Mouse (Mus musculus) embryonic facial prominence, embryonic 13.5 days (tissue): ENCODE results near the gene Vps72. TPM values are rescaled to one million over a fixed set of nuclear protein-coding genes. Genes with fewer than 3 reads are reported as not detected.
"Not testable (repeated sequence)": the region's sequence is repeated elsewhere in the genome, so short reads cannot be mapped to it uniquely, and the experiment has no call there.

Source experiments
- ATAC-seq: fragments of 200-750 bp; cut with Nextera tagmentation; 2 replicates; pipeline ENCODE4 v1.8.0; 2017; ENCODE audit warnings: low read depth; ENCODE audit not compliant: insufficient number of reproducible peaks, insufficient read depth, low FRiP score, low TSS enrichment
- H3K27ac ChIP-seq: fragments of 300-500 bp; sonication (generic); 2 replicates; pipeline ENCODE4 v1.5.1; 2015; ENCODE audit warnings: moderate library complexity, mild to moderate bottlenecking, inconsistent platforms
- H3K27me3 ChIP-seq: fragments of 300-500 bp; sonication (generic); 2 replicates; pipeline ENCODE4 v1.6.1; 2015; ENCODE audit warnings: mild to moderate bottlenecking, inconsistent platforms
- H3K36me3 ChIP-seq: fragments of 300-500 bp; sonication (generic); 2 replicates; pipeline ENCODE4 v1.6.1; 2015; ENCODE audit warnings: mild to moderate bottlenecking, inconsistent platforms
- H3K4me1 ChIP-seq: fragments of 300-500 bp; sonication (generic); 2 replicates; pipeline ENCODE4 v1.6.1; 2015; ENCODE audit warnings: inconsistent platforms
- H3K4me2 ChIP-seq: fragments of 300-500 bp; sonication (generic); 2 replicates; pipeline ENCODE4 v1.6.1; 2015; ENCODE audit warnings: moderate library complexity, mild to moderate bottlenecking, inconsistent platforms
- H3K4me3 ChIP-seq: fragments of 300-500 bp; sonication (generic); 2 replicates; pipeline ENCODE4 v1.5.1; 2015; ENCODE audit warnings: mild to moderate bottlenecking, inconsistent platforms
- H3K9ac ChIP-seq: fragments of 300-500 bp; sonication (generic); 2 replicates; pipeline ENCODE4 v1.6.1; 2015; ENCODE audit warnings: mild to moderate bottlenecking, inconsistent platforms
- H3K9me3 ChIP-seq: fragments of 300-500 bp; sonication (generic); 2 replicates; pipeline ENCODE4 v1.6.1; 2016; ENCODE audit warnings: inconsistent platforms
- WGBS: fragments of 180-500 bp; shearing (Covaris S2); methylation state at CpG from one replicate; pipeline ENCODE4 v1.1.7; 2015; ENCODE audit warnings: mixed read lengths; 5-methylcytosine and 5-hydroxymethylcytosine counted together
- polyA plus RNA-seq: library from polyadenylated mRNA; unstranded; fragments of >200 nt; fragmentation: Nextera tagmentation; extraction: Ambion mirVana; gene quantifications from 2 replicates; pipeline ENCODE4 v1.2.1, GENCODE M21; 2015

The Vps72 gene
- polyA plus RNA-seq, 1 experiment from 2014 or later: 213 TPM

DNA sequence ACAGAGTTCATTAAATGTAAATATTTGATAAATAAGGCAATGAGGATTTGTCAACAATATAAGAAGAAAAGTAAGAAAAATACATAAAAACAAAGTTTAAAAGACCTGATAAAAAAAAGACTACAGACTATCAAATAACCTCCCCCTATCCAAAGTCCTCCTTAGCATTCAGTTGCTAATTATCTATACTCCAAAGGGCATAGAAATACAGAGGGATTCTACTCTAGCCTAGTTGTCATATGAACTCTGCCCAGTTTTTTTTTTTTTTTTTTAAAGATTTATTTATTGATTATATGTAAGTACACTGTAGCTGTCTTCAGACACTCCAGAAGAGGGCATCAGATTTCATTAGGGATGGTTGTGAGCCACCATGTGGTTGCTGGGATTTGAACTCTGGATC, 3.5 kb upstream of the Vps72 start:
- H3K4me3 ChIP-seq: peak overlapping the region; percentile 97
- H3K4me2 ChIP-seq: peak overlapping the region; percentile 69
- not testable (repeated sequence) for H3K36me3 ChIP-seq, H3K9me3 ChIP-seq, ATAC-seq, H3K27ac ChIP-seq, H3K27me3 ChIP-seq, H3K9ac ChIP-seq
- peaks cover 13% of the 10 kb centered on the region for H3K4me1 ChIP-seq

DNA sequence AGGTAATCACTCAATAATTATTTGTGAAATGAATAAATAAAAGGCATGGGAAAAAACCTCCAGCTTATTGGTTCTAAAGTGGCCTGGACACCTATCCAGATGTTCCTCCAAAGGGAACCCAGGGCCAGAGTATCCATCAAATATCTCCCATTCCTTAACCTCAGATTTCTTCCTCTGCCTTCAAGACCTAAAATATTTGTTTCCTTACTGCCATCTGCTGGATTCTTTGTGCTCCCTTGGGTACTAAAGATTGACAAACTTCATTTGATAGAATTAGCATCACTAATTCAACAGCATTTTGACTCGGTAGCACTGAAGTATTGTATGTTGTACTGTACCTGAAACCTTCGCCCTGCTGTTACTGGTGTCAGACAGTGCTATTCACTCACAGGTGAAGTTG, 2.9 kb upstream of the Vps72 start:
- no peak for ATAC-seq

DNA sequence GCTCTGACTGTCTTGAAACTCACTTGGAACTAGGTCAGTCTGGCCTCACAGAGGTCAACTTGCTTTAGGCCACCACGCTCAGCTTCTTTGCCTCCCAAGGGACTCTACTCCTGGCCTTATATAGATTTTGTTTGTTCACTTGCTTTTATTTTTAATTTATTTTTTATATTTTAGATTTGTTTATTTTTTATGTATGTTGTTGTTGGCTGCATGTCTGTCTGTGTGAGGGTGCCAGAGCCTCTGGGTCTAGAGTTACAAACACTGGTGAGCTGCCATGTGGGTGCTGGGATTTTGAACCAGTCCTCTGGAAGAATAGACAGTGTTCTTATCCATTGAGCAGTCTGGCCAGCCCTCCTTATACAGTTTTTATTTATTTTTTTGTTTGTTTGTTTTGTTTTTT, 1.9 kb downstream of the Vps72 start:
- no peaks in the 10 kb centered on the region for H3K27me3 ChIP-seq
- H3K36me3 ChIP-seq: peaks cover 33% of the 10 kb centered on the region
- H3K9me3 ChIP-seq: no peaks in the 10 kb centered on the region
- H3K9ac ChIP-seq: peak overlapping the region; percentile 53; the same call in 1 of the 2 replicates
- no peak for ATAC-seq
- peak overlapping the region; percentile 57 for H3K4me2 ChIP-seq
- peaks cover 9% of the 10 kb centered on the region for H3K4me1 ChIP-seq
- WGBS: 89% methylated on average over 1 of the region's 1 CpGs
- peak overlapping the region; percentile 74; the same call in 1 of the 2 replicates for H3K4me3 ChIP-seq
- H3K27ac ChIP-seq: no peak overlapping the region

More for the DNA sequence above, 2.9 kb upstream of the Vps72 start:
- Histone ChIP-seq H3K9me3 (no peaks in the 10 kb centered on the region), H3K27ac (no peak overlapping the region), H3K4me1 (peaks cover 19% of the 10 kb centered on the region), H3K9ac (no peak overlapping the region), H3K4me3 (no peak overlapping the region), H3K4me2 (no peak overlapping the region), H3K27me3 (no peaks in the 10 kb centered on the region), H3K36me3 (no peaks in the 10 kb centered on the region)
- 60% methylated on average over 2 of the region's 2 CpGs for WGBS

DNA sequence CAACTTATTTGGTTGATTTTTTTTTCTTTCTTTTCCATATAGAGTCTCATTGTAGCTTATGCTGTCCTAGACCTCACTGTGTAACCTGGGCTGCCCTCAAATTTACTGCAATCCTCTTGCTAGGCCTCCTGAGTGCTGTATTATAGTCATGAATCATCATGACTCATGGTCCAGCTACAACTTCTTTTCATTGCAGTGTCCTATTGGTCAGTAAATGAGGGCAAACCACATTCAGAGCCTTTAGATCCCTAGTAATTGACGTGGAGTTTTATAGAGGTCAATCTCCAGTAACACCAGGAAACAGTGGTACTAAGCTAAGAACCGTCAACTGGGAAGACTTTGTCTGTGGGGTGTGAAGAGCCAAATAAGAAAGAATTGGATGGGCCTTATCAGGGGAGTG, 6.9 kb downstream of the Vps72 start:
- 92% methylated on average over 2 of the region's 2 CpGs for WGBS
- H3K27me3 ChIP-seq: no peaks in the 10 kb centered on the region

DNA sequence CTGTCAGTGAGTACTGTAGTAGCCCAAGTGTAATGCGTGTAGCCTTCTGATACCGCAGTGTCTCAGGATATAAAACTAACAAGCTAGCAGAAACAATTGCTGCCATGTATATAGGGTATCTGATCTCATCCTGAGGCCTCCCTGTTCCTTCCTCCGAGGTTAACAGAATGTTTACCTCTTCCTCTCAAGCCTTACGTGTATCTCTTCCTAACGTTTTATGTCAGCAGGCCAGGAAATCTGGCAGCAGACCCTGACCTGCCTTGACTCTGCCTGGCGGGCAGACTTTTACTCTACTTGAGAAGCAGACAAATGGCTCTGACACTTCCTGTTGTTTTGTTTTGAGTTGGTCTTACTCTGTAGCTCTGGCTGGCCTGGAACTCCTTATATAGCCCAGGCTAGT, 10.8 kb downstream of the Vps72 start:
- peaks cover 20% of the 10 kb centered on the region for H3K4me1 ChIP-seq
- WGBS: 83% methylated on average over 6 of the region's 6 CpGs
- H3K4me2 ChIP-seq: no peak overlapping the region
- no peaks in the 10 kb centered on the region for H3K27me3 ChIP-seq
- no peak for ATAC-seq
- no peak overlapping the region for H3K9ac ChIP-seq
- H3K9me3 ChIP-seq: no peaks in the 10 kb centered on the region
- peaks cover 63% of the 10 kb centered on the region for H3K36me3 ChIP-seq
- H3K27ac ChIP-seq: peak overlapping the region; percentile 49; the same call in 1 of the 2 replicates
- H3K4me3 ChIP-seq: no peak overlapping the region

More for the DNA sequence above, 6.9 kb downstream of the Vps72 start:
- H3K4me2 ChIP-seq: no peak overlapping the region
- no peak overlapping the region for H3K27ac ChIP-seq
- H3K4me1 ChIP-seq: peaks cover 2% of the 10 kb centered on the region; the same call in 1 of the 2 replicates
- peaks cover 81% of the 10 kb centered on the region for H3K36me3 ChIP-seq
- H3K9me3 ChIP-seq: no peaks in the 10 kb centered on the region
- H3K9ac ChIP-seq: no peak overlapping the region
- H3K4me3 ChIP-seq: no peak overlapping the region
- ATAC-seq: no peak

DNA sequence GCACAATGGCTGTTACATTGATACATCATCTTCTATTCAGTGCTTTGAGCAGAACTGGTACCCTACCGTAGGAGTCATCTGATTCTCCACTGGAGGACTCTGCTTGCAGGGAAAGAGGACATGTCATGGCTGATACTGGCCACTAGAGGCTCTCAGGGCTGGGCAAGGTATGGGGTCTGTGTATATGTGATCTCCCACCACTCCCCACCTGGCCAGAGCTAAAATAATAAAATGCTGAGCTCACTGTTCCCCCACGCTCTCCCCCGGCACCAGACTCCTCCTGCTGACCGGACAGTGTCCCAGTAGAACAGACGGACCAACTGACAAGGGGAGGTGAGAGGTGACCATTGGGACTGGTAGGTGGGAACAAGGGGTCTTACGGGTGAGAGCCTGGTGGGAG, 13.4 kb downstream of the Vps72 start, which contains the start of gene Tmod4:
Gene Tmod4 (plus strand): TSS at position 231 of the 400 bp plus-strand sequence.
- 59% methylated on average over 6 of the region's 6 CpGs for whole genome bisulfite sequencing
- no peaks in the 10 kb centered on the region for H3K27me3 ChIP-seq
- peaks cover 50% of the 10 kb centered on the region for H3K36me3 ChIP-seq
- no peak for ATAC-seq
- no peaks in the 10 kb centered on the region for H3K9me3 ChIP-seq
- peak within 1 kb of the TSS; percentile 63 for H3K27ac ChIP-seq
- H3K4me3 ChIP-seq: no peak within 1 kb of the TSS
- H3K4me1 ChIP-seq: peaks cover 20% of the 10 kb centered on the region
- H3K4me2 ChIP-seq: no peak within 1 kb of the TSS
- no peak within 1 kb of the TSS for H3K9ac ChIP-seq

DNA sequence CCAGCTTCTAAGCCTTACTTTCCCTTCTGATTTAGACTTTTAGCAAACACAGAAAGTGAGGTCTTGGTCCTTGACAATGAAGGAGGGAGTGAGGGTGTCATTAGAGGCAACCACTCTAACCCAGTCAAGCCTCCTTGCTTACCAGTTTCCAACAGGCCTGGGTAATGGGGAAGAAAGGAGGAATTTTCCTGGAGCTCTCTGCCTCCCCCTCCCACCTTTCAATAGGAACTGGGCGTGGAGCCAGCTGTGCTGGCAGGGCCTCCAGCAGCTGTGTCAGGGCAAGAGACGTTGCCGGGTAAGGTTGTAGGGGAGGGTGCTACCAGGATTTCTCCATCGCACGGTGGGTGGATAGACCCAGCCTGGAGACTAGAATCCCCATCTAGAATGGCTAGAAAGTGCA, 14.2 kb downstream of the Vps72 start:
- 18% methylated on average over 5 of the region's 5 CpGs for WGBS
- peaks cover 48% of the 10 kb centered on the region for H3K36me3 ChIP-seq
- no peak overlapping the region for H3K4me2 ChIP-seq
- no peak overlapping the region for H3K9ac ChIP-seq
- H3K9me3 ChIP-seq: no peaks in the 10 kb centered on the region
- peak; percentile 50; the same call in 1 of the 2 replicates for ATAC-seq
- peak overlapping the region; percentile 63 for H3K27ac ChIP-seq
- no peak overlapping the region for H3K4me3 ChIP-seq
- no peaks in the 10 kb centered on the region for H3K27me3 ChIP-seq
- peaks cover 20% of the 10 kb centered on the region for H3K4me1 ChIP-seq

DNA sequence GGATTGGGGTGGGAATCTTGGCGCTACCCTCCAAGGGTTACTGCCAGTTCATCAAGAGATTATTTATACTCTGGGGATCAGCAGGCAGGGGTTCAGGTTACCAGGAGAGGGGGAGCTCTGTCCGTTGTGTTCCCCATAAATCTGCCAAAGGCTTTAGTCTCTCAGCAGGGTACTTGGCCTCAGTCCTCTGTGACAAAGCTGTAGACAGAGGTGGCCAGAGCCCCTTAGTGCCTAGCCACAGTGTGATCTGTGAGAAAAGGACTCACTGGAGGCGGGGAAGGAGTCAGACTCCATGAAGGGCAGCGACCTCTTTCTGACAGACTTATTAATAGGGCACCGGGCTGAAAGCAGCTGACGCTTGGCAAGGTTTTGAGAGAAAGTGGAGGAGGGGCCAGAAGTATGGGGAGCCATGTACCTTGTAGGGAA, 18.4 kb downstream of the Vps72 start:
- WGBS: 69% methylated on average over 6 of the region's 6 CpGs
- H3K27ac ChIP-seq: no peak overlapping the region
- no peaks in the 10 kb centered on the region for H3K27me3 ChIP-seq
- H3K9ac ChIP-seq: peak overlapping the region; percentile 47; the same call in 1 of the 2 replicates
- peaks cover 20% of the 10 kb centered on the region for H3K4me1 ChIP-seq
- peaks cover 33% of the 10 kb centered on the region for H3K36me3 ChIP-seq
- no peaks in the 10 kb centered on the region for H3K9me3 ChIP-seq
- no peak overlapping the region for H3K4me3 ChIP-seq
- ATAC-seq: no peak
- no peak overlapping the region for H3K4me2 ChIP-seq

DNA sequence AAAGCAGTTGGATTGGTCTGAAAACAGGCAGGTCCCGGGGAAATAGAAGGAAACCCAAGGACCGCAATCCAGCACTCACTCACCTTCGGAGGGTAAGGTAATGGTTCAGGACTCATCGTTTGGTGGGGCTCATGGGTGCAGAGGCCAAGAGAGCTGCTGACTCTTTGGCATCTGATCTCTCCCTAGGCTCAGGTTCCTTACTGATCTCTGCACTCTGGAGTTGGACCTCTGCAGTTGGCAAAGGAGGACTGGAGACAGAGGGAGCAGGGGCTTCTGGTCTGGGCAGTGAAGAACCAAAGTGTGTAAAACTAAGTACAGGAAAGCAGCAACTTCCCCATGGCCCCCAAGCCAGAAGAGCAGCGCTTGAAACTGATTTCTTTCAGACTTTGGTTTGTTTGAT, 19.3 kb downstream of the Vps72 start:
- Histone ChIP-seq H3K4me2 (no peak overlapping the region), H3K27me3 (no peaks in the 10 kb centered on the region), H3K27ac (no peak overlapping the region), H3K4me1 (peaks cover 14% of the 10 kb centered on the region), H3K4me3 (no peak overlapping the region), H3K36me3 (peaks cover 33% of the 10 kb centered on the region), H3K9me3 (no peaks in the 10 kb centered on the region), H3K9ac (no peak overlapping the region)
- no peak for ATAC-seq
- 81% methylated on average over 5 of the region's 5 CpGs for WGBS

DNA sequence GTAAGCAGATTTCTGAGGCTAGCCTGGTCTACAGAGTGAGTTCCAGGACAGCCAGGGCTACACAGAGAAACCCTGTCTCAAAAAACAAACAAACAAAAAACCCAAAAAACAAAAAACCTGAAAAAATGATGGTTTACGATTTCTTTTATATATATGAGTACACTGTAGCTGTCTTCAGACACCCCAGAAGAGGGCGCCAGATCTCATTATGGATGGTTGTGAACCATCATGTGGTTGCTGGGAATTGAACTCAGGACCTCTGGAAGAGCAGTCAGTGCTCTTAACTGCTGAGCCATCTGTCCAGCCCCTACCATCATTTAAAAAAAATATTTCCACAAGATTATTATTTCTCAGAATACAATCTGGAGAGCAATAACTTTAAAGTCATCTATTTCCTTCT, 21.6 kb downstream of the Vps72 start:
- WGBS: 86% methylated on average over 2 of the region's 2 CpGs
- peak overlapping the region; percentile 71; the same call in 1 of the 2 replicates for H3K4me3 ChIP-seq
- not testable (repeated sequence) for H3K27ac ChIP-seq, H3K27me3 ChIP-seq, ATAC-seq, H3K9ac ChIP-seq, H3K9me3 ChIP-seq, H3K4me2 ChIP-seq
- H3K4me1 ChIP-seq: peaks cover 20% of the 10 kb centered on the region
- peaks cover 33% of the 10 kb centered on the region for H3K36me3 ChIP-seq

DNA sequence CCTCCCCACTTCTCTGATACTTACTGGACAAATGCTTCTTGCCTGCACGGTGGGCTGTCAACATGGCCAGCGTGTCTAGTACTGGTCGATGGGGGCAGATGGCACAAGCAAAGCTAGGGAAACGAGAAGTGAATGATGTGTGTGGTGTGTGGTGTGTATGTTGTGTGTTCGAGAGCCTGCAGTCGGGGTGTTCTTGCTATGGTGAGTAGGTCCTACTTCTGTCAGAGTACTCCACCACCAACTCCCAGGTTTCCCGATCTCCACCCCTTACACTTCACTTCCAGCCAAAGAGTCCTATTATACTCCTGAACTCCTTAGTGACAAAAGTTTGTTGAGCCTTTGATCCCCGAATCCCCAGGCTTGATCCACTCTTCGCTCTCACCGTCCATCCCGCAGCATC, 22.4 kb downstream of the Vps72 start:
- peaks cover 35% of the 10 kb centered on the region for H3K36me3 ChIP-seq
- no peaks in the 10 kb centered on the region for H3K9me3 ChIP-seq
- peak overlapping the region; percentile 85 for H3K4me2 ChIP-seq
- peak overlapping the region; percentile 86 for H3K9ac ChIP-seq
- H3K27me3 ChIP-seq: no peaks in the 10 kb centered on the region
- H3K4me3 ChIP-seq: peak overlapping the region; percentile 71
- H3K27ac ChIP-seq: peak overlapping the region; percentile 85
- no peak for ATAC-seq
- peaks cover 20% of the 10 kb centered on the region for H3K4me1 ChIP-seq
- 57% methylated on average over 11 of the region's 11 CpGs for WGBS

DNA sequence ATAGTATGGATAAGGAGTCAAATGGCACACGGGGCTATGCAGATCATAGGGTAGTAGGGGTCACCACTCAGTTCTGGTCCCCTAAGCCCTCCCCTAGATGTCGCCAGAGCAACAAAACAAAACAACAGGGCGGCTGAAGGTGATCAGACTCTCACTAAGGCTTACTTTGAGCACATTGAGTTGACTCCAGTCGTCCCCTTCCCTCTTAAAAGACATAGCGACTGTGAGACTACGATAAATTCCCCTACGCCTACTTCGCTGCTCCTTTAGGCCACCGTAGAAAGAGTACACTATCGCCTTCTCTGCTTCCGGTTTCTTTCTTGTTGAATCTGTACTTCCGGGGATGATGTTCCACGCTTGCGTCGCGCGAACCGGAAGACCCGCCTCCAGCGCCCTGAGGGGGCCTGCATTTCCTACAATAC, 22.9 kb downstream of the Vps72 start, which contains the start of the genes Scnm1 and Lysmd1:
Gene Scnm1 (minus strand): TSS at position 332 of the 422 bp plus-strand sequence.
Gene Lysmd1 (plus strand): TSS at position 409 of the 422 bp plus-strand sequence.
- Histone ChIP-seq H3K27ac (peak within 1 kb of the TSS; percentile 85), H3K9me3 (no peaks in the 10 kb centered on the region), H3K27me3 (no peaks in the 10 kb centered on the region), H3K9ac (peak within 1 kb of the TSS; percentile 86), H3K36me3 (peaks cover 30% of the 10 kb centered on the region), H3K4me3 (peak within 1 kb of the TSS; percentile 71), H3K4me2 (peak within 1 kb of the TSS; percentile 85), H3K4me1 (peaks cover 20% of the 10 kb centered on the region)
- under 1% methylated on average over 20 of the region's 20 CpGs for WGBS
- peak; percentile 85 for ATAC-seq
